Mouse (Mus musculus): ENCODE results near the gene Olfr568. TPM values are rescaled to one million over a fixed set of nuclear protein-coding genes. Genes with fewer than 3 reads are reported as not detected.

Gene Olfr568
- polyA plus RNA-seq (2012; rRNA removed) = not detected in 2 replicates

DNA sequence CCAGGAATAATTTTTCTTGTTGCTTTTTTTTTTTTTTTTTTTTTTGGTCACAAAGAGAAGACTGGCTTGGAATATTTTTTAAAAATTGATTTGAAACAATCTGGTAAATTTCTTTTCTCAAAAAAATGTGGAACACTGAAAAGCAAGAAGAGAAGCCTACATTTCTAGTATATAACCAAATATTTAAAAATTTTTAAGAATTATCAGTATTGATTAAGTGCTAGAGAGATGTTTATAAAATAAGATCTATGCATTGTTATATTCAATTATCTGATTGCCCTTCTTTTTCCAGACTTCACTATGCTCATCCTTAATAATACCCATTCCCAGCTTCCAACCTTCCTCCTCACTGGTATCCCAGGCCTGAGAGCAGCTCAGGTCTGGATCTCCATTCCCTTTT, at the start of gene Olfr568:
Olfr568 (plus strand) TSS at position 301 of the 400 bp plus-strand sequence.

GRCm38 (mm10) chr7:102858665-102859064, 18.3 kb upstream of the Olfr568 start, which contains the start of gene Olfr566:
Olfr566 (minus strand) TSS chr7:102858765.

GRCm38 (mm10) chr7:102890782-102891181, 13.9 kb downstream of the Olfr568 start, which contains the start of gene Olfr569:
Olfr569 (minus strand) TSS chr7:102890882.

DNA sequence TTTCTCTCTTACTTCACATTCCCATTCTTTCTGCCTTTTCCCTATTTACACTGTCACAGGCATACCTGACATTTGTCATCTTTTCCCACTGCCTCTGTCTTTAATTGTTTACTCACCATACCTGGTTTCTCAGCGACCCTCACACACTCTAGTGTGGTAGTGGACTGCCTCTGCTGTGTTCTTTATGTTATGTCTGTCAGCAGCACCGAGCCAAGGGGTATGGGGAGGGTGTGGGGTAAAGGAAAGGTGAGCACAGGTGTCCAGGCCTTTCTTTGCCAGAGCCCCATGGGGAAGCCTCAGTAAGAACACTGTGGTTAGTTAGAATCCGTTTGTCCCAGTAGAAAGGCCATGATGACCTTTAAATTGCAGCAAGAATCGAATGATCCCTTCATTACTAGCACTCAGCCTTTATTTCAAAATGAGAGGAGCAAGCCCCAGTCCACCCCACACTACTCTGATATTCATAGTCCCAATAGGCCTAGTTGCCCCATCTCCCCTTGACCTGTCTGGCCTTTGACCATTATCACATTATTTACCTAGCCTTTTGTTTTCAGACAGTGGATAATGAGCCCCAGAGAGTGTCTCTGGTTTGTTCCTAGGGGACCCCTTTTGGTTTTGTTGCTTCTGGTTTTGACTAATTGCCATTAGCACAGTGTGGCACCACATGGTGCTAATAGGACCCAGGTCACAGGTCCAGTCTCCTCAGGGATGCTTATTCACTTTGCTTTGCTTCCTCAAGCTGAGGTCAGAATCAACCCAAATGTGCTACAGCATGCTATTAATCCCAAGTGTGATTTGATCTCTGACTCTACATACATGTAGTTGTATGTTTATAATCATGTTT, 40.3 kb downstream of the Olfr568 start, which contains the start of gene Olfr571:
Olfr571 (minus strand) TSS at position 505 of the 844 bp plus-strand sequence.

GRCm38 (mm10) chr7:102924109-102924508, 47.2 kb downstream of the Olfr568 start, which contains the start of gene Olfr572:
Olfr572 (plus strand) TSS chr7:102924409.

Other genes with a start within 250 kb of the Olfr568 start
- gene Olfr554, start 238.7 kb upstream of the Olfr568 start, polyA plus RNA-seq (2012; rRNA removed) = not detected in 2 replicates
- not detected in 2 replicates for gene Olfr555, start 218.3 kb upstream of the Olfr568 start, polyA plus RNA-seq (2012; rRNA removed)
- gene Olfr556, start 212.2 kb upstream of the Olfr568 start, polyA plus RNA-seq (2012; rRNA removed) = not detected in 2 replicates
- 13.5 and 14.2 TPM in 2 replicates for gene Trim68, start 189.8 kb upstream of the Olfr568 start, polyA plus RNA-seq (2012; rRNA removed)
- gene Olfr557, start 181.2 kb upstream of the Olfr568 start, polyA plus RNA-seq (2012; rRNA removed) = not detected in 2 replicates
- 0.05 and 0.15 TPM in 2 replicates for gene Olfr558, start 174.9 kb upstream of the Olfr568 start, polyA plus RNA-seq (2012; rRNA removed)
- gene Olfr33, start 158.1 kb upstream of the Olfr568 start, polyA plus RNA-seq (2012; rRNA removed) = not detected in 2 replicates
- gene Olfr559, start 149.6 kb upstream of the Olfr568 start, polyA plus RNA-seq (2012; rRNA removed) = not detected in 2 replicates
- not detected in 2 replicates for gene Olfr560, start 117.8 kb upstream of the Olfr568 start, polyA plus RNA-seq (2012; rRNA removed)
- 0.13 and 0.17 TPM in 2 replicates for gene Olfr78, start 117.7 kb upstream of the Olfr568 start, polyA plus RNA-seq (2012; rRNA removed)
- gene Olfr561, start 105.9 kb upstream of the Olfr568 start, polyA plus RNA-seq (2012; rRNA removed) = not detected in 2 replicates
- not detected in 2 replicates for gene Olfr564, start 73.6 kb upstream of the Olfr568 start, polyA plus RNA-seq (2012; rRNA removed)
- not detected in 2 replicates for gene Olfr566, start 18.4 kb upstream of the Olfr568 start, polyA plus RNA-seq (2012; rRNA removed)
- not detected in 2 replicates for gene Olfr569, start 13.8 kb downstream of the Olfr568 start, polyA plus RNA-seq (2012; rRNA removed)
- 0.05 TPM in 1 of 2 replicates, not detected in the other for gene Olfr570, start 17.5 kb downstream of the Olfr568 start, polyA plus RNA-seq (2012; rRNA removed)
- not detected in 2 replicates for gene Olfr571, start 40.4 kb downstream of the Olfr568 start, polyA plus RNA-seq (2012; rRNA removed)
- not detected in 2 replicates for gene Olfr572, start 47.3 kb downstream of the Olfr568 start, polyA plus RNA-seq (2012; rRNA removed)
- not detected in 2 replicates for gene Olfr573-ps1, start 65.5 kb downstream of the Olfr568 start, polyA plus RNA-seq (2012; rRNA removed)
- not detected in 2 replicates for gene Olfr574, start 71.3 kb downstream of the Olfr568 start, polyA plus RNA-seq (2012; rRNA removed)
- gene Olfr575, start 81.7 kb downstream of the Olfr568 start, polyA plus RNA-seq (2012; rRNA removed) = not detected in 2 replicates
- gene Olfr576, start 85.5 kb downstream of the Olfr568 start, polyA plus RNA-seq (2012; rRNA removed) = not detected in 2 replicates
- gene Olfr577, start 98.8 kb downstream of the Olfr568 start, polyA plus RNA-seq (2012; rRNA removed) = not detected in 2 replicates
- not detected in 2 replicates for gene Olfr578, start 112.2 kb downstream of the Olfr568 start, polyA plus RNA-seq (2012; rRNA removed)
- gene Olfr582, start 160.9 kb downstream of the Olfr568 start, polyA plus RNA-seq (2012; rRNA removed) = not detected in 2 replicates
- not detected in 2 replicates for gene Olfr583, start 174.2 kb downstream of the Olfr568 start, polyA plus RNA-seq (2012; rRNA removed)
- gene Olfr584, start 204.8 kb downstream of the Olfr568 start, polyA plus RNA-seq (2012; rRNA removed) = not detected in 2 replicates
- gene Olfr585, start 220.6 kb downstream of the Olfr568 start, polyA plus RNA-seq (2012; rRNA removed) = not detected in 2 replicates
- not detected in 2 replicates for gene Olfr586, start 248.5 kb downstream of the Olfr568 start, polyA plus RNA-seq (2012; rRNA removed)